Mouse (Mus musculus): ENCODE measurements around the gene Gjc1. TPM values are rescaled to one million over a fixed set of nuclear protein-coding genes. Genes with fewer than 3 reads are reported as not detected.

The Gjc1 gene
- polyA plus RNA-seq, 1 experiment, result 0.96 TPM

DNA sequence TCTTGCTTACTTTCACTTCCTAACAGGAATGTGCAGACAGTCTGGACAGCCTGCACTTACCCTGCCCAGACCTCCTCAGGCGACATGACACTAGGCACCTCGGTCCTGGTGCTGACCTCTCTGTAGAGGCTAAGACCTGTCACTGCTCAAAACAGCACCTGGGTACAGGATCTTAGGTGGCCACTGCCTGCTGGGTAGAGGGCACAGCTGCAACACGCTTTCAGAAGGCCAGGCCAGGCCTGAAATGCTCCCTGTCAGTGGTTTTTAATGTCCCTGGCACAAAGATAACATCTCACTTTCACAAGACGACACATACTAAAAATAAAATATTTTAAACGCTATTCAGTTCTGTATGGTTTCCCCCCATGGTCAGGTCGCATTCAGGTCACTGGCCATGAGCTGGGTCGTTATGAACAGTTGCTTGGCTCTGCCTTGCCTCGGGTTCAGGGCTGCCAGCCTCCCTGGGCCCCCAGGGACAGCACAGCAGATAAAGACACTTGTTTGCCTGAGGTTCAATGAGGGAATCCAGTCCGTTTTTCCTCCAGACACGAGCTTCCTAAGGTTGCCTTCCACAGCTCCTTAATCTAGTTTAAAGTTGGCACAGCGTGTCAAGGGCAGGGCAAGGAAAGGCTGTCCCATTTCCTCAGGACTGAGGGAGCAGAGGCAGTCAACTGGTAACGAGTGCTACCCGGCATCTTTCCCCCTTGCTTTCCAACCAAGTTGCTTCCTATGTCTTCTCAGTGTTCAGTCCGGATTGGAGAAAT lies 27.6 kb downstream of the Gjc1 start:
- TF ChIP-seq POLR2A (IDR thresholded peaks at IDR 0.05; ENCODE audit: low read depth, low read length), result no peak
- TF ChIP-seq CTCF (IDR thresholded peaks at IDR 0.05; ENCODE audit: extremely low read depth, insufficient read depth, insufficient read length, insufficient replicate concordance), result no peak
- no peak for DNase-seq (ENCODE audit: low read depth in 1 of 2, low spot score in 2 of 2)
- Histone ChIP-seq H3K36me3 (ENCODE audit: control insufficient read depth, insufficient read depth, low read length) (no peaks in the 10 kb centered on the region), H3K4me1 (ENCODE audit: control insufficient read depth, insufficient read depth, insufficient read length) (no peaks in the 10 kb centered on the region), H3K27ac (ENCODE audit: insufficient read depth, low read length) (no peak overlapping the region), H3K27me3 (ENCODE audit: control insufficient read depth, insufficient read depth, low read length) (no peaks in the 10 kb centered on the region), H3K4me3 (ENCODE audit: extremely low read depth, insufficient read depth, insufficient read length) (no peak overlapping the region)
- WGBS, result 56% methylated on average over 14 of the region's 14 CpGs

- Histone ChIP-seq H3K27ac (ENCODE audit: insufficient read depth, low read length) (no peak overlapping the region), H3K27me3 (ENCODE audit: control insufficient read depth, insufficient read depth, low read length) (no peaks in the 10 kb centered on the region), H3K4me3 (ENCODE audit: extremely low read depth, insufficient read depth, insufficient read length) (no peak overlapping the region), H3K36me3 (ENCODE audit: control insufficient read depth, insufficient read depth, low read length) (no peaks in the 10 kb centered on the region), H3K4me1 (ENCODE audit: control insufficient read depth, insufficient read depth, insufficient read length) (no peaks in the 10 kb centered on the region)
- TF ChIP-seq POLR2A (IDR thresholded peaks at IDR 0.05; ENCODE audit: low read depth, low read length), result no peak
- TF ChIP-seq CTCF (IDR thresholded peaks at IDR 0.05; ENCODE audit: extremely low read depth, insufficient read depth, insufficient read length, insufficient replicate concordance), result no peak
- WGBS, result 81% methylated on average over 5 of the region's 5 CpGs
- no peak for DNase-seq (ENCODE audit: low read depth in 1 of 2, low spot score in 2 of 2)
Measured at GRCm38 (mm10) chr11:102787688-102788177, 31.8 kb downstream of the Gjc1 start.

- no peak for DNase-seq (ENCODE audit: low read depth in 1 of 2, low spot score in 2 of 2)
- no peak overlapping the region for H3K4me3 ChIP-seq (ENCODE audit: extremely low read depth, insufficient read depth, insufficient read length)
- H3K36me3 ChIP-seq (ENCODE audit: control insufficient read depth, insufficient read depth, low read length), result no peaks in the 10 kb centered on the region
- WGBS, result 82% methylated on average over 6 of the region's 7 CpGs
- no peak overlapping the region for H3K27ac ChIP-seq (ENCODE audit: insufficient read depth, low read length)
- no peak for TF ChIP-seq CTCF (IDR thresholded peaks at IDR 0.05; ENCODE audit: extremely low read depth, insufficient read depth, insufficient read length, insufficient replicate concordance)
- TF ChIP-seq POLR2A (IDR thresholded peaks at IDR 0.05; ENCODE audit: low read depth, low read length), result no peak
- no peaks in the 10 kb centered on the region for H3K27me3 ChIP-seq (ENCODE audit: control insufficient read depth, insufficient read depth, low read length)
- no peaks in the 10 kb centered on the region for H3K4me1 ChIP-seq (ENCODE audit: control insufficient read depth, insufficient read depth, insufficient read length)
Measured at GRCm38 (mm10) chr11:102783443-102783842, 36.1 kb downstream of the Gjc1 start.

DNA sequence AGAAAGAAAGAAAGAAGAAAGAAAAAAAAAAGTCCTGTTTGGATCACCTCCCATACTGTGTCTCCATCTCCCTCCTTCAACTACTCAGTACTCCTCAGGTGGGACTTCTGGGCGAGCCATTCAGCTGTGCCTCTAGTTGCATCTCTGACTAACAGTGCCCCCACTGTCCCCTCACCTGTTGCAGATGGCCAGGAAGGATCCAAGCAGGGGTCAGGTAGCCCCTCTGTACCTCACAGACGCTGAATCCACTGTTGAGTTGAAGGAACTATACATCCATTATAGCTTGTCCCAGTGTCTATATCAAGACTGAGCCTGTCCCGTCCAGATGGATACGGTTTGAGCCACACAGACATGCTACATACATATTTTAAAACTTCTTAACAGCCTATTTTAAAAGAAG lies 38.0 kb downstream of the Gjc1 start:
- TF ChIP-seq POLR2A (IDR thresholded peaks at IDR 0.05; ENCODE audit: low read depth, low read length), result no peak
- no peak for TF ChIP-seq CTCF (IDR thresholded peaks at IDR 0.05; ENCODE audit: extremely low read depth, insufficient read depth, insufficient read length, insufficient replicate concordance)
- Histone ChIP-seq H3K4me1 (ENCODE audit: control insufficient read depth, insufficient read depth, insufficient read length) (no peaks in the 10 kb centered on the region), H3K4me3 (ENCODE audit: extremely low read depth, insufficient read depth, insufficient read length) (no peak overlapping the region), H3K27me3 (ENCODE audit: control insufficient read depth, insufficient read depth, low read length) (no peaks in the 10 kb centered on the region), H3K36me3 (ENCODE audit: control insufficient read depth, insufficient read depth, low read length) (no peaks in the 10 kb centered on the region), H3K27ac (ENCODE audit: insufficient read depth, low read length) (no peak overlapping the region)
- DNase-seq (ENCODE audit: low read depth in 1 of 2, low spot score in 2 of 2), result no peak
- 86% methylated on average over 4 of the region's 4 CpGs for WGBS

GRCm38 (mm10) chr11:102780986-102781351 lies 38.5 kb downstream of the Gjc1 start:
- no peak for TF ChIP-seq CTCF (IDR thresholded peaks at IDR 0.05; ENCODE audit: extremely low read depth, insufficient read depth, insufficient read length, insufficient replicate concordance)
- no peak for TF ChIP-seq POLR2A (IDR thresholded peaks at IDR 0.05; ENCODE audit: low read depth, low read length)
- 71% methylated on average over 10 of the region's 10 CpGs for WGBS
- Histone ChIP-seq H3K27me3 (ENCODE audit: control insufficient read depth, insufficient read depth, low read length) (no peaks in the 10 kb centered on the region), H3K4me1 (ENCODE audit: control insufficient read depth, insufficient read depth, insufficient read length) (no peaks in the 10 kb centered on the region), H3K4me3 (ENCODE audit: extremely low read depth, insufficient read depth, insufficient read length) (no peak overlapping the region), H3K27ac (ENCODE audit: insufficient read depth, low read length) (no peak overlapping the region), H3K36me3 (ENCODE audit: control insufficient read depth, insufficient read depth, low read length) (no peaks in the 10 kb centered on the region)
- no peak for DNase-seq (ENCODE audit: low read depth in 1 of 2, low spot score in 2 of 2)

DNA sequence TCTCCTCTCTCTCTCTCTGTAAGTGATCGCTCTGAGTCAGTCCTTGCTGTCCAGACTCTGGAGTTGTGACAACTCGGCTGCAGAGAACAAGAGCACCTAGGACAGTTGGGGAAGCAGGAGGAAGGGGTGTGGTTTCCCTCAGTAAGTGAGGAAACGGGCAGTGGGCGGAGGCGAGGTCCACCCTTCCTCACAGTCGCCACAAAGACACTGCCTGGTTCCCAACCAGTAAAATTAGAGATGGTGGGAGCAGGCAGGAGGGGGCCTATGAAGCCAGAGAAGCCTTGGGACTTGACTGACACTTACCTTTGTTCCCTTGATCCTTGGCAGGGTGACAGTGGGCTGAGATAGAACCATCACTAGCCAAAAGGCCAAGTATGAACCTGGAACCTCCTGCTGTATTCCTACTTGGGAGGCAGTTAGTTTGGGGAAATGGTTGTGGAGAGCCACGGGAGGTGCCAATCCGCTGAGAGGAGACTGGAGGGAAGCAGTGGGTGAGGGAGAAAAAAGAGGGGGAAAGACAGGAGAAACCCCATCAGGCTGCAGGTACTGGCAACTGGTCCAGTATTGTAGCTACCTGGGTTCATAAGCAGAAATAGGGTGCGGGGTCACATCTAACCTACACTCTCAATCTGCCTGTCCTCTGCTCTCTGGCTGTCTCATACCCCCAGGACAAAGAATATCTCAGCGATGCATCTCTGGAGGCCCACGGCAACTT lies 39.1 kb downstream of the Gjc1 start:
- Histone ChIP-seq H3K36me3 (ENCODE audit: control insufficient read depth, insufficient read depth, low read length) (no peaks in the 10 kb centered on the region), H3K4me1 (ENCODE audit: control insufficient read depth, insufficient read depth, insufficient read length) (no peaks in the 10 kb centered on the region), H3K27me3 (ENCODE audit: control insufficient read depth, insufficient read depth, low read length) (no peaks in the 10 kb centered on the region), H3K27ac (ENCODE audit: insufficient read depth, low read length) (no peak overlapping the region), H3K4me3 (ENCODE audit: extremely low read depth, insufficient read depth, insufficient read length) (no peak overlapping the region)
- WGBS, result 28% methylated on average over 11 of the region's 11 CpGs
- TF ChIP-seq POLR2A (IDR thresholded peaks at IDR 0.05; ENCODE audit: low read depth, low read length) (no peak), CTCF (IDR thresholded peaks at IDR 0.05; ENCODE audit: extremely low read depth, insufficient read depth, insufficient read length, insufficient replicate concordance) (no peak)
- no peak for DNase-seq (ENCODE audit: low read depth in 1 of 2, low spot score in 2 of 2)

DNA sequence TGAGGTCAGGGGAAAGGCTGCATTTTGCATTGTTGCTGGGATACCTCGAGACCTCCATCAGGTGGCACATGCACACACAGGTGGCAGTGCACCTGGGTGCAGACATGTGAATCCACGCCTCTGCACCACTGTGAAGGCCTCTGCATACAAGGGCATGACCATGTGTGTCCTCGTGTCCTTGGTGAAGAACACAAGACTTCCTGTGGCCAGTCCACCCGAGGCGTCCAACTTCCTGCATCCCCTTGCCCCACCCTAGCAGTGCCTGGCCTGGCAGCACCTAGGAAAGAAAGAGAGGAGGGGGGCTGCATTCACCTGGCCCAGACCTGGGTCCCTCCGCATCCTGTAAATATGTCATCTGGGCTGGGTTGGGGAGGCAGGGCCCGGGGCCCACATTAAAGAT lies 39.7 kb downstream of the Gjc1 start:
- Histone ChIP-seq H3K27ac (ENCODE audit: insufficient read depth, low read length) (no peak overlapping the region), H3K4me3 (ENCODE audit: extremely low read depth, insufficient read depth, insufficient read length) (no peak overlapping the region), H3K36me3 (ENCODE audit: control insufficient read depth, insufficient read depth, low read length) (no peaks in the 10 kb centered on the region), H3K4me1 (ENCODE audit: control insufficient read depth, insufficient read depth, insufficient read length) (no peaks in the 10 kb centered on the region), H3K27me3 (ENCODE audit: control insufficient read depth, insufficient read depth, low read length) (no peaks in the 10 kb centered on the region)
- TF ChIP-seq CTCF (IDR thresholded peaks at IDR 0.05; ENCODE audit: extremely low read depth, insufficient read depth, insufficient read length, insufficient replicate concordance) (no peak), POLR2A (IDR thresholded peaks at IDR 0.05; ENCODE audit: low read depth, low read length) (no peak)
- no peak for DNase-seq (ENCODE audit: low read depth in 1 of 2, low spot score in 2 of 2)
- WGBS, result 43% methylated on average over 7 of the region's 7 CpGs
